Mouse (Mus musculus): ENCODE data around the gene Wdr46.
"Not testable (repeated sequence)": the region's sequence is repeated elsewhere in the genome, so short reads cannot be mapped to it uniquely, and the experiment has no call there.

- not testable (repeated sequence) for TF ChIP-seq POLR2A (IDR thresholded peaks at IDR 0.05; ENCODE audit: borderline replicate concordance, control insufficient read depth, low read depth, low read length); CTCF (IDR thresholded peaks at IDR 0.05; ENCODE audit: control insufficient read depth, insufficient read depth, low read length)
Observed at GRCm38 (mm10) chr17:33998697-33999096, 58.2 kb downstream of the Wdr46 start.

Measured in bone marrow, adult 2 months (tissue).